Mouse (Mus musculus): Measurements from ENCODE around the gene Olfr794. TPM values are rescaled to one million over a fixed set of nuclear protein-coding genes. Genes with fewer than 3 reads are reported as not detected.

Gene Olfr794
- polyA plus RNA-seq, 2 experiments = not detected

DNA sequence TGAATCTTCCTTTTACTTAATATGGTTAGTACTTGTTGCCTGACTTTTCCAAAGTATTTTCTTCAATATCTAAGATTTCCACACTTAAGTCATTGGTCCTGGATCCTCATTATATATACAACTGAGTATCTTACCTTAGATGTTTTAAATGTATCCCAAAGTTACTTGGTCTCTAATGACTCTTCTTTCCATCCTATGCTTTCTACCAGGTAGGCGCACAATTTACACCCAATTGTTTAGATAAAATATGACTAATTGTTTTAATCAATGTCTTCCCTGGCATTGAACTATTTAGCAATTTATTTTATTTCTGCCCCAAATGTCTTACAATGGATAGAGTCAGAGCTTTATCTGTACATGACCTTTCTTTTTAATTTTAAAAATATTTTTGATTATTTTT lies 45.0 kb downstream of the Olfr794 start, which contains the start of gene Olfr796:
TSS of gene Olfr796 (minus strand) at position 101 of the 400 bp plus-strand sequence.
- WGBS (ENCODE audit: insufficient replicate concordance) = 55% methylated on average over 1 of the region's 1 CpGs
- no peak for DNase-seq (ENCODE audit: low read depth in 3 of 3, low spot score in 3 of 3)

DNA sequence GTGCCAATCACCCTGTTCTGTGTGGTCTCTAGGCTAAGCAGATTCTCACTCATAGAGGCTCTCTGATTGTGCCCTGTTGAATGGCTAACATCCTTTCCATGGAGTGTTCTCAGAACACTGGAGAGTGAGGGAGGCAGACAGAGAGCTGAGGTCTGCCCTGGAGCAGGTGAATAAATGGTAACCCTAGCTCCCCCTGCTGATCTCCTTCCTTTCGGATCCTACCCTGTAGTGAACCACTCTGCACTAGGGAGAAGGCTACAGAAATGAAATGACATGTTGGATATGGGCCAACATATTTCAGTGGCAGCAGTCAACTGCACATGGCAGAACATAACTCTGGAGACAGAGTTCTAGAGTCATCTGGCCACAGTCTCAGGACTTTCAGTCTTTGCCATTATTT lies 54.3 kb downstream of the Olfr794 start:
- no peak overlapping the region for H3K9ac ChIP-seq (replicated peaks)
- 20% methylated on average over 1 of the region's 1 CpGs for WGBS (ENCODE audit: insufficient replicate concordance)
- H3K27ac ChIP-seq = no peak overlapping the region
- no peak for TF ChIP-seq EP300 (IDR thresholded peaks at IDR 0.05; ENCODE audit: low read depth)
- H3K4me2 ChIP-seq (ENCODE audit: low read depth) = no peak overlapping the region
- no peaks in the 10 kb centered on the region for H3K27me3 ChIP-seq (ENCODE audit: control insufficient read depth, insufficient read depth, low read length)
- H3K36me3 ChIP-seq (replicated peaks; ENCODE audit: control insufficient read depth, insufficient read depth, low read depth) = no peaks in the 10 kb centered on the region
- no peaks in the 10 kb centered on the region for H3K9me3 ChIP-seq (ENCODE audit: control insufficient read depth, low read length)
- no peak overlapping the region for H3K4me3 ChIP-seq (ENCODE audit: insufficient read depth in 1 of 2, low read depth in 2 of 2, low read length in 2 of 2)
- DNase-seq (ENCODE audit: low read depth in 3 of 3, low spot score in 3 of 3) (no peak), ATAC-seq (ENCODE audit: insufficient read depth) (no peak)
- H3K4me1 ChIP-seq (replicated peaks; ENCODE audit: control insufficient read depth in 2 of 2, insufficient read depth in 2 of 2, low read length in 1 of 2) = no peaks in the 10 kb centered on the region

More for the DNA sequence above, 45.0 kb downstream of the Olfr794 start, which contains the start of gene Olfr796:
- Histone ChIP-seq H3K9me3 (ENCODE audit: control insufficient read depth, low read length) (no peaks in the 10 kb centered on the region), H3K36me3 (replicated peaks; ENCODE audit: control insufficient read depth, insufficient read depth, low read depth) (no peaks in the 10 kb centered on the region), H3K27ac (no peak within 1 kb of the TSS), H3K4me3 (ENCODE audit: insufficient read depth in 1 of 2, low read depth in 2 of 2, low read length in 2 of 2) (no peak within 1 kb of the TSS), H3K27me3 (ENCODE audit: control insufficient read depth, insufficient read depth, low read length) (no peaks in the 10 kb centered on the region), H3K9ac (replicated peaks) (no peak within 1 kb of the TSS), H3K4me1 (replicated peaks; ENCODE audit: control insufficient read depth in 2 of 2, insufficient read depth in 2 of 2, low read length in 1 of 2) (no peaks in the 10 kb centered on the region), H3K4me2 (ENCODE audit: low read depth) (no peak within 1 kb of the TSS)
- no peak for ATAC-seq (ENCODE audit: insufficient read depth)
- TF ChIP-seq EP300 (IDR thresholded peaks at IDR 0.05; ENCODE audit: low read depth) (no peak), CTCF (IDR thresholded peaks at IDR 0.05; ENCODE audit: low read depth) (no peak)

Small RNA genes within 50 kb of the gene (microRNA-seq; reads per million reads assigned to microRNA genes)
- gene Gm23252 = not detected

Other genes starting within 250 kb of the Olfr794 start
- not detected in 2 replicates for gene Olfr780, start 249.5 kb upstream of the Olfr794 start, polyA plus RNA-seq (2012; rRNA removed)
- gene Olfr780, start 249.5 kb upstream of the Olfr794 start, polyA plus RNA-seq (2014; fragmentation: Nextera tagmentation; extraction: Ambion mirVana) = not detected in 2 replicates
- gene Olfr781, start 238.8 kb upstream of the Olfr794 start, polyA plus RNA-seq (2012; rRNA removed) = not detected in 2 replicates
- gene Olfr781, start 238.8 kb upstream of the Olfr794 start, polyA plus RNA-seq (2014; fragmentation: Nextera tagmentation; extraction: Ambion mirVana) = not detected in 2 replicates
- gene Olfr782, start 218.8 kb upstream of the Olfr794 start, polyA plus RNA-seq (2012; rRNA removed) = not detected in 2 replicates
- not detected in 2 replicates for gene Olfr782, start 218.8 kb upstream of the Olfr794 start, polyA plus RNA-seq (2014; fragmentation: Nextera tagmentation; extraction: Ambion mirVana)
- 0.01 TPM in 1 of 2 replicates, not detected in the other for gene Olfr784, start 183.6 kb upstream of the Olfr794 start, polyA plus RNA-seq (2012; rRNA removed)
- gene Olfr784, start 183.6 kb upstream of the Olfr794 start, polyA plus RNA-seq (2014; fragmentation: Nextera tagmentation; extraction: Ambion mirVana) = not detected in 2 replicates
- not detected in 2 replicates for gene Olfr785, start 162.2 kb upstream of the Olfr794 start, polyA plus RNA-seq (2012; rRNA removed)
- not detected in 2 replicates for gene Olfr785, start 162.2 kb upstream of the Olfr794 start, polyA plus RNA-seq (2014; fragmentation: Nextera tagmentation; extraction: Ambion mirVana)
- not detected in 2 replicates for gene Olfr786, start 140.3 kb upstream of the Olfr794 start, polyA plus RNA-seq (2012; rRNA removed)
- gene Olfr786, start 140.3 kb upstream of the Olfr794 start, polyA plus RNA-seq (2014; fragmentation: Nextera tagmentation; extraction: Ambion mirVana) = not detected in 2 replicates
- gene Olfr787, start 105.8 kb upstream of the Olfr794 start, polyA plus RNA-seq (2012; rRNA removed) = not detected in 2 replicates
- gene Olfr787, start 105.8 kb upstream of the Olfr794 start, polyA plus RNA-seq (2014; fragmentation: Nextera tagmentation; extraction: Ambion mirVana) = not detected in 2 replicates
- gene Olfr788, start 96.7 kb upstream of the Olfr794 start, polyA plus RNA-seq (2012; rRNA removed) = not detected in 2 replicates
- not detected in 2 replicates for gene Olfr788, start 96.7 kb upstream of the Olfr794 start, polyA plus RNA-seq (2014; fragmentation: Nextera tagmentation; extraction: Ambion mirVana)
- not detected in 2 replicates for gene Olfr789, start 82.9 kb upstream of the Olfr794 start, polyA plus RNA-seq (2012; rRNA removed)
- not detected in 2 replicates for gene Olfr789, start 82.9 kb upstream of the Olfr794 start, polyA plus RNA-seq (2014; fragmentation: Nextera tagmentation; extraction: Ambion mirVana)
- not detected in 2 replicates for gene Olfr790, start 69.2 kb upstream of the Olfr794 start, polyA plus RNA-seq (2012; rRNA removed)
- not detected in 2 replicates for gene Olfr790, start 69.2 kb upstream of the Olfr794 start, polyA plus RNA-seq (2014; fragmentation: Nextera tagmentation; extraction: Ambion mirVana)
- not detected in 2 replicates for gene Olfr791, start 45.9 kb upstream of the Olfr794 start, polyA plus RNA-seq (2012; rRNA removed)
- not detected in 2 replicates for gene Olfr791, start 45.9 kb upstream of the Olfr794 start, polyA plus RNA-seq (2014; fragmentation: Nextera tagmentation; extraction: Ambion mirVana)
- gene Olfr792, start 28.5 kb upstream of the Olfr794 start, polyA plus RNA-seq (2012; rRNA removed) = not detected in 2 replicates
- not detected in 2 replicates for gene Olfr792, start 28.5 kb upstream of the Olfr794 start, polyA plus RNA-seq (2014; fragmentation: Nextera tagmentation; extraction: Ambion mirVana)
- gene Olfr796, start 44.9 kb downstream of the Olfr794 start, polyA plus RNA-seq (2012; rRNA removed) = not detected in 2 replicates
- not detected in 2 replicates for gene Olfr796, start 44.9 kb downstream of the Olfr794 start, polyA plus RNA-seq (2014; fragmentation: Nextera tagmentation; extraction: Ambion mirVana)
- gene Olfr798, start 60.3 kb downstream of the Olfr794 start, polyA plus RNA-seq (2012; rRNA removed) = not detected in 2 replicates
- gene Olfr798, start 60.3 kb downstream of the Olfr794 start, polyA plus RNA-seq (2014; fragmentation: Nextera tagmentation; extraction: Ambion mirVana) = not detected in 2 replicates
- gene Olfr799, start 69.8 kb downstream of the Olfr794 start, polyA plus RNA-seq (2012; rRNA removed) = not detected in 2 replicates
- not detected in 2 replicates for gene Olfr799, start 69.8 kb downstream of the Olfr794 start, polyA plus RNA-seq (2014; fragmentation: Nextera tagmentation; extraction: Ambion mirVana)
- not detected in 2 replicates for gene Olfr800, start 90.0 kb downstream of the Olfr794 start, polyA plus RNA-seq (2012; rRNA removed)
- not detected in 2 replicates for gene Olfr800, start 90.0 kb downstream of the Olfr794 start, polyA plus RNA-seq (2014; fragmentation: Nextera tagmentation; extraction: Ambion mirVana)
- gene Olfr801, start 106.2 kb downstream of the Olfr794 start, polyA plus RNA-seq (2012; rRNA removed) = not detected in 2 replicates
- gene Olfr801, start 106.2 kb downstream of the Olfr794 start, polyA plus RNA-seq (2014; fragmentation: Nextera tagmentation; extraction: Ambion mirVana) = not detected in 2 replicates
- not detected in 2 replicates for gene Olfr802, start 120.5 kb downstream of the Olfr794 start, polyA plus RNA-seq (2012; rRNA removed)
- gene Olfr802, start 120.5 kb downstream of the Olfr794 start, polyA plus RNA-seq (2014; fragmentation: Nextera tagmentation; extraction: Ambion mirVana) = not detected in 2 replicates
- not detected in 2 replicates for gene Olfr803, start 126.6 kb downstream of the Olfr794 start, polyA plus RNA-seq (2012; rRNA removed)
- not detected in 2 replicates for gene Olfr803, start 126.6 kb downstream of the Olfr794 start, polyA plus RNA-seq (2014; fragmentation: Nextera tagmentation; extraction: Ambion mirVana)
- gene Olfr804, start 135.6 kb downstream of the Olfr794 start, polyA plus RNA-seq (2012; rRNA removed) = not detected in 2 replicates
- not detected in 2 replicates for gene Olfr804, start 135.6 kb downstream of the Olfr794 start, polyA plus RNA-seq (2014; fragmentation: Nextera tagmentation; extraction: Ambion mirVana)
- not detected in 2 replicates for gene Olfr805, start 161.7 kb downstream of the Olfr794 start, polyA plus RNA-seq (2012; rRNA removed)
- not detected in 2 replicates for gene Olfr805, start 161.7 kb downstream of the Olfr794 start, polyA plus RNA-seq (2014; fragmentation: Nextera tagmentation; extraction: Ambion mirVana)
- gene Olfr806, start 174.3 kb downstream of the Olfr794 start, polyA plus RNA-seq (2012; rRNA removed) = not detected in 2 replicates
- gene Olfr806, start 174.3 kb downstream of the Olfr794 start, polyA plus RNA-seq (2014; fragmentation: Nextera tagmentation; extraction: Ambion mirVana) = not detected in 2 replicates
- gene Olfr807, start 190.1 kb downstream of the Olfr794 start, polyA plus RNA-seq (2012; rRNA removed) = not detected in 2 replicates
- not detected in 2 replicates for gene Olfr807, start 190.1 kb downstream of the Olfr794 start, polyA plus RNA-seq (2014; fragmentation: Nextera tagmentation; extraction: Ambion mirVana)
- gene Olfr808, start 197.8 kb downstream of the Olfr794 start, polyA plus RNA-seq (2012; rRNA removed) = not detected in 2 replicates
- gene Olfr808, start 197.8 kb downstream of the Olfr794 start, polyA plus RNA-seq (2014; fragmentation: Nextera tagmentation; extraction: Ambion mirVana) = not detected in 2 replicates
- not detected in 2 replicates for gene Olfr809, start 207.0 kb downstream of the Olfr794 start, polyA plus RNA-seq (2012; rRNA removed)
- not detected in 2 replicates for gene Olfr809, start 207.0 kb downstream of the Olfr794 start, polyA plus RNA-seq (2014; fragmentation: Nextera tagmentation; extraction: Ambion mirVana)
- gene Olfr810, start 227.3 kb downstream of the Olfr794 start, polyA plus RNA-seq (2012; rRNA removed) = not detected in 2 replicates
- not detected in 2 replicates for gene Olfr810, start 227.3 kb downstream of the Olfr794 start, polyA plus RNA-seq (2014; fragmentation: Nextera tagmentation; extraction: Ambion mirVana)
- not detected in 2 replicates for gene Olfr811, start 236.7 kb downstream of the Olfr794 start, polyA plus RNA-seq (2012; rRNA removed)
- gene Olfr811, start 236.7 kb downstream of the Olfr794 start, polyA plus RNA-seq (2014; fragmentation: Nextera tagmentation; extraction: Ambion mirVana) = not detected in 2 replicates